In genomic region chr17:84688834-84689233, GRCm38 (mm10) we compare ENCODE assay signal across 34 mouse cellular contexts. TPM values are rescaled to one million over a fixed set of nuclear protein-coding genes. Genes with fewer than 3 reads are reported as not detected.
DNase-seq lines count a peak whose midpoint lies in the region; ATAC-seq and TF ChIP-seq lines count a peak whose summit lies in the region.
"Had no signal": no experiment of that assay in that cellular context is flagged by ENCODE, and none has a peak within 500 bp of the region (broad histone marks: within the 10 kb centered on the region; RNA-seq: fewer than 3 reads in every experiment).

No protein-coding gene starts in this region.

- H3K27me3 ChIP-seq in intestine, embryonic 15.5 days (replicated peaks) = no peaks in the 10 kb centered on the region
- H3K27me3 ChIP-seq in intestine, postnatal 0 days (replicated peaks; ENCODE audit: control insufficient read depth, insufficient read depth, low read length) = no peaks in the 10 kb centered on the region
- H3K27me3 ChIP-seq in liver, embryonic 15.5 days = no peaks in the 10 kb centered on the region
- peaks cover 19% of the 10 kb centered on the region; the same call in 1 of the 2 replicates for H3K27me3 ChIP-seq in liver, embryonic 12.5 days (replicated peaks)
- H3K27me3 ChIP-seq in embryonic facial prominence, embryonic 11.5 days (ENCODE audit: control insufficient read depth, insufficient read depth, low read length) = no peaks in the 10 kb centered on the region
- H3K27me3 ChIP-seq in hindbrain, embryonic 10.5 days (ENCODE audit: insufficient read depth, poor library complexity, severe bottlenecking) = no peaks in the 10 kb centered on the region
- H3K27me3 ChIP-seq in midbrain, embryonic 10.5 days (ENCODE audit: low read depth, poor library complexity, severe bottlenecking) = no peaks in the 10 kb centered on the region
- H3K27me3 ChIP-seq: forebrain, embryonic 12.5 days; hindbrain, embryonic 12.5 days; limb, embryonic 15.5 days; lung, embryonic 15.5 days; stomach, embryonic 15.5 days had no signal

- no peak overlapping the region for H3K4me2 ChIP-seq in intestine, embryonic 15.5 days (replicated peaks)
- H3K4me2 ChIP-seq in intestine, postnatal 0 days (replicated peaks; ENCODE audit: low read depth) = no peak overlapping the region
- H3K4me2 ChIP-seq in liver, embryonic 15.5 days = no peak overlapping the region
- no peak overlapping the region for H3K4me2 ChIP-seq in liver, embryonic 12.5 days
- H3K4me2 ChIP-seq in embryonic facial prominence, embryonic 11.5 days (ENCODE audit: low read depth, low read length) = no peak overlapping the region
- H3K4me2 ChIP-seq: forebrain, embryonic 12.5 days; heart, embryonic 15.5 days; hindbrain, embryonic 12.5 days; limb, embryonic 15.5 days; lung, embryonic 15.5 days; midbrain, embryonic 11.5 days; stomach, embryonic 15.5 days had no signal

- no peak for DNase-seq in embryonic facial prominence, embryonic 11.5 days (ENCODE audit: low spot score)
- no peak for DNase-seq in hindbrain, embryonic 10.5 days (ENCODE audit: low spot score)
- DNase-seq in midbrain, embryonic 10.5 days (ENCODE audit: low spot score) = no peak
- DNase-seq: cerebellum, adult 11-12 months; cerebellum, adult 9-11 months; embryo, embryonic 11 days; gastrocnemius, postnatal 14 days; kidney, adult 11 months; layer of hippocampus, adult 9-11 months had no signal

- no peaks in the 10 kb centered on the region for H3K9me3 ChIP-seq in intestine, embryonic 15.5 days
- H3K9me3 ChIP-seq in intestine, postnatal 0 days (ENCODE audit: control insufficient read depth) = no peaks in the 10 kb centered on the region
- H3K9me3 ChIP-seq in liver, embryonic 15.5 days (replicated peaks) = no peaks in the 10 kb centered on the region
- no peaks in the 10 kb centered on the region for H3K9me3 ChIP-seq in liver, embryonic 12.5 days (replicated peaks)
- H3K9me3 ChIP-seq in embryonic facial prominence, embryonic 11.5 days (replicated peaks; ENCODE audit: control insufficient read depth, low read length) = no peaks in the 10 kb centered on the region
- H3K9me3 ChIP-seq in hindbrain, embryonic 10.5 days = no peaks in the 10 kb centered on the region
- H3K9me3 ChIP-seq in midbrain, embryonic 10.5 days (replicated peaks) = no peaks in the 10 kb centered on the region
- H3K9me3 ChIP-seq: forebrain, embryonic 12.5 days; G1E; heart, embryonic 10.5 days; heart, embryonic 15.5 days; hindbrain, embryonic 12.5 days; limb, embryonic 10.5 days; limb, embryonic 15.5 days; lung, embryonic 15.5 days; stomach, embryonic 15.5 days had no signal

- 88% methylated on average over 11 of the region's 11 CpGs for WGBS in intestine, embryonic 15.5 days
- WGBS in intestine, postnatal 0 days = 84% methylated on average over 11 of the region's 11 CpGs
- 44% methylated on average over 11 of the region's 11 CpGs for WGBS in liver, embryonic 15.5 days (ENCODE audit: insufficient replicate concordance)
- WGBS in liver, embryonic 12.5 days (ENCODE audit: insufficient replicate concordance) = 44% methylated on average over 11 of the region's 11 CpGs
- WGBS in embryonic facial prominence, embryonic 11.5 days = 89% methylated on average over 11 of the region's 11 CpGs
- 88% methylated on average over 11 of the region's 11 CpGs for WGBS in hindbrain, embryonic 10.5 days
- WGBS in midbrain, embryonic 10.5 days = 92% methylated on average over 11 of the region's 11 CpGs

- no peak overlapping the region for H3K27ac ChIP-seq in intestine, embryonic 15.5 days
- H3K27ac ChIP-seq in intestine, postnatal 0 days (ENCODE audit: low read depth, low read length) = no peak overlapping the region
- H3K27ac ChIP-seq in liver, embryonic 15.5 days (replicated peaks) = peak overlapping the region; percentile 49; the same call in 1 of the 2 replicates
- no peak overlapping the region for H3K27ac ChIP-seq in liver, embryonic 12.5 days
- no peak overlapping the region for H3K27ac ChIP-seq in embryonic facial prominence, embryonic 11.5 days (replicated peaks; ENCODE audit: low read depth, low read length)
- H3K27ac ChIP-seq in hindbrain, embryonic 10.5 days = no peak overlapping the region
- H3K27ac ChIP-seq in midbrain, embryonic 10.5 days (replicated peaks) = no peak overlapping the region
- H3K27ac ChIP-seq: forebrain, embryonic 12.5 days; heart, embryonic 10.5 days; heart, embryonic 15.5 days; hindbrain, embryonic 12.5 days; hindbrain, postnatal 0 days; kidney, postnatal 0 days; limb, embryonic 10.5 days; limb, embryonic 15.5 days; lung, embryonic 15.5 days; stomach, embryonic 15.5 days had no signal

- no peak overlapping the region for H3K9ac ChIP-seq in intestine, embryonic 15.5 days
- H3K9ac ChIP-seq in intestine, postnatal 0 days (ENCODE audit: low read depth, low read length) = no peak overlapping the region
- H3K9ac ChIP-seq in liver, embryonic 15.5 days = no peak overlapping the region
- no peak overlapping the region for H3K9ac ChIP-seq in liver, embryonic 12.5 days
- no peak overlapping the region for H3K9ac ChIP-seq in embryonic facial prominence, embryonic 11.5 days (replicated peaks; ENCODE audit: low read length)
- H3K9ac ChIP-seq: forebrain, embryonic 12.5 days; heart, embryonic 15.5 days; hindbrain, embryonic 12.5 days; limb, embryonic 15.5 days; lung, embryonic 15.5 days; stomach, embryonic 15.5 days had no signal

- H3K4me3 ChIP-seq in intestine, embryonic 15.5 days (replicated peaks) = no peak overlapping the region
- no peak overlapping the region for H3K4me3 ChIP-seq in intestine, postnatal 0 days (ENCODE audit: low read depth, low read length)
- no peak overlapping the region for H3K4me3 ChIP-seq in liver, embryonic 15.5 days (replicated peaks)
- no peak overlapping the region for H3K4me3 ChIP-seq in liver, embryonic 12.5 days
- H3K4me3 ChIP-seq in embryonic facial prominence, embryonic 11.5 days (ENCODE audit: low read depth, low read length) = no peak overlapping the region
- H3K4me3 ChIP-seq in hindbrain, embryonic 10.5 days = no peak overlapping the region
- H3K4me3 ChIP-seq in midbrain, embryonic 10.5 days = no peak overlapping the region
- H3K4me3 ChIP-seq: erythroblast, embryonic 14.5 days; forebrain, embryonic 12.5 days; heart, embryonic 10.5 days; heart, embryonic 15.5 days; hindbrain, embryonic 12.5 days; limb, embryonic 10.5 days; limb, embryonic 15.5 days; lung, embryonic 15.5 days; stomach, embryonic 15.5 days had no signal

- no peaks in the 10 kb centered on the region for H3K36me3 ChIP-seq in intestine, embryonic 15.5 days
- no peaks in the 10 kb centered on the region for H3K36me3 ChIP-seq in intestine, postnatal 0 days (ENCODE audit: control insufficient read depth, insufficient read depth)
- H3K36me3 ChIP-seq in liver, embryonic 15.5 days (replicated peaks) = no peaks in the 10 kb centered on the region
- H3K36me3 ChIP-seq in liver, embryonic 12.5 days = no peaks in the 10 kb centered on the region
- H3K36me3 ChIP-seq in embryonic facial prominence, embryonic 11.5 days (replicated peaks; ENCODE audit: control insufficient read depth, insufficient read depth, low read depth, low read length) = no peaks in the 10 kb centered on the region
- H3K36me3 ChIP-seq in hindbrain, embryonic 10.5 days = no peaks in the 10 kb centered on the region
- no peaks in the 10 kb centered on the region for H3K36me3 ChIP-seq in midbrain, embryonic 10.5 days
- H3K36me3 ChIP-seq: forebrain, embryonic 12.5 days; G1E; heart, embryonic 10.5 days; heart, embryonic 15.5 days; hindbrain, embryonic 12.5 days; limb, embryonic 10.5 days; limb, embryonic 15.5 days; lung, embryonic 15.5 days; stomach, embryonic 15.5 days had no signal

- peak; percentile 19; the same call in 1 of the 2 replicates for ATAC-seq in intestine, embryonic 15.5 days
- no peak for ATAC-seq in intestine, postnatal 0 days
- peak; percentile 33; the same call in 1 of the 2 replicates for ATAC-seq in liver, embryonic 15.5 days (ENCODE audit: insufficient read depth)
- no peak for ATAC-seq in liver, embryonic 12.5 days
- ATAC-seq in embryonic facial prominence, embryonic 11.5 days (replicated peaks; ENCODE audit: insufficient number of reproducible peaks, low FRiP score, low TSS enrichment, low read depth) = 0 out of 2 replicates have a peak, but pooled peaks have one; percentile 40
- ATAC-seq in erythroid progenitor cell, adult 5-6 weeks (replicated peaks; ENCODE audit: low FRiP score, poor library complexity, severe bottlenecking) = no peak
- ATAC-seq: hindbrain, postnatal 0 days; midbrain, embryonic 16.5 days had no signal

- no peak for TF ChIP-seq CTCF in intestine, postnatal 0 days (IDR thresholded peaks at IDR 0.05; ENCODE audit: low read depth)

- H3K4me1 ChIP-seq in intestine, embryonic 15.5 days (replicated peaks) = peaks cover 6% of the 10 kb centered on the region; the same call in 1 of the 2 replicates
- H3K4me1 ChIP-seq in intestine, postnatal 0 days (replicated peaks; ENCODE audit: control insufficient read depth, insufficient read depth, low read length) = no peaks in the 10 kb centered on the region; the same call in 1 of the 2 replicates
- 0 out of 2 replicates have a peak, but pooled peaks cover 3% of the 10 kb centered on the region for H3K4me1 ChIP-seq in liver, embryonic 15.5 days (replicated peaks)
- 0 out of 2 replicates have a peak, but pooled peaks cover 8% of the 10 kb centered on the region for H3K4me1 ChIP-seq in liver, embryonic 12.5 days
- H3K4me1 ChIP-seq in embryonic facial prominence, embryonic 11.5 days (ENCODE audit: control insufficient read depth, insufficient read depth, low read length) = no peaks in the 10 kb centered on the region; the same call in 1 of the 2 replicates
- H3K4me1 ChIP-seq in hindbrain, embryonic 10.5 days (replicated peaks) = peaks cover 8% of the 10 kb centered on the region
- H3K4me1 ChIP-seq in midbrain, embryonic 10.5 days = peaks cover 9% of the 10 kb centered on the region
- H3K4me1 ChIP-seq: forebrain, embryonic 12.5 days; stomach, embryonic 15.5 days had no signal

RNA-seq across cellular contexts. Expression of gene Abcg5, which starts 6.0 kb away (rescaled TPM):
- polyA plus RNA-seq in intestine, embryonic 15.5 days (2015; fragmentation: Nextera tagmentation; extraction: Ambion mirVana) = 2.3 and 3.4 TPM in 2 replicates
- polyA plus RNA-seq in intestine, postnatal 0 days (2015; fragmentation: Nextera tagmentation; extraction: Ambion mirVana) = 59.8 and 68.3 TPM in 2 replicates
- 0.50 and 0.56 TPM in 2 replicates for polyA plus RNA-seq in liver, embryonic 15.5 days (2015; fragmentation: Nextera tagmentation; extraction: Ambion mirVana)
- polyA plus RNA-seq in liver, embryonic 12.5 days (2016; fragmentation: Nextera tagmentation; extraction: Ambion mirVana) = 0.14 and 0.26 TPM in 2 replicates
- polyA plus RNA-seq in embryonic facial prominence, embryonic 11.5 days (2014; fragmentation: Nextera tagmentation; extraction: Ambion mirVana) = 2.5 and 2.6 TPM in 2 replicates
- 2.6 and 3.2 TPM in 2 replicates for polyA plus RNA-seq in hindbrain, embryonic 10.5 days (2016; fragmentation: Nextera tagmentation; extraction: Ambion mirVana)
- not detected in 2 replicates for total RNA-seq in erythroid progenitor cell, adult 5-6 weeks (2015; ENCODE audit: low replicate concordance)
- not detected in 2 replicates for total RNA-seq in erythroid progenitor cell, adult 5-6 weeks (2017; ENCODE audit: low replicate concordance)
- 1.6 and 3.0 TPM in 2 replicates for polyA plus RNA-seq in midbrain, embryonic 10.5 days (2016; fragmentation: Nextera tagmentation; extraction: Ambion mirVana)
- total RNA-seq: gastrocnemius, postnatal 14 days; granulocyte monocyte progenitor cell, adult 5-6 weeks; heart, postnatal 25 days; left cerebral cortex, postnatal 10 days; megakaryocyte progenitor cell, adult 5-6 weeks; neutrophil, adult 5-6 weeks had no signal
- polyA plus RNA-seq: erythroblast, embryonic 14.5 days; G1E; heart, embryonic 15.5 days had no signal

RNA-seq across cellular contexts. Expression of gene Abcg8, which starts 12.7 kb away (rescaled TPM):
- 0.30 and 0.57 TPM in 2 replicates for polyA plus RNA-seq in intestine, embryonic 15.5 days (2015; fragmentation: Nextera tagmentation; extraction: Ambion mirVana)
- 47.4 and 56.7 TPM in 2 replicates for polyA plus RNA-seq in intestine, postnatal 0 days (2015; fragmentation: Nextera tagmentation; extraction: Ambion mirVana)
- 0.56 and 0.59 TPM in 2 replicates for polyA plus RNA-seq in liver, embryonic 15.5 days (2015; fragmentation: Nextera tagmentation; extraction: Ambion mirVana)
- 0.14 and 0.28 TPM in 2 replicates for polyA plus RNA-seq in liver, embryonic 12.5 days (2016; fragmentation: Nextera tagmentation; extraction: Ambion mirVana)
- 0.06 and 0.27 TPM in 2 replicates for polyA plus RNA-seq in embryonic facial prominence, embryonic 11.5 days (2014; fragmentation: Nextera tagmentation; extraction: Ambion mirVana)
- 0.10 and 0.15 TPM in 2 replicates for polyA plus RNA-seq in hindbrain, embryonic 10.5 days (2016; fragmentation: Nextera tagmentation; extraction: Ambion mirVana)
- not detected in 2 replicates for total RNA-seq in erythroid progenitor cell, adult 5-6 weeks (2015; ENCODE audit: low replicate concordance)
- not detected in 2 replicates for total RNA-seq in erythroid progenitor cell, adult 5-6 weeks (2017; ENCODE audit: low replicate concordance)
- 0.15 TPM in 1 of 2 replicates, not detected in the other for polyA plus RNA-seq in midbrain, embryonic 10.5 days (2016; fragmentation: Nextera tagmentation; extraction: Ambion mirVana)
- total RNA-seq: gastrocnemius, postnatal 14 days; granulocyte monocyte progenitor cell, adult 5-6 weeks; heart, postnatal 25 days; hindbrain, postnatal 0 days; left cerebral cortex, postnatal 10 days; megakaryocyte progenitor cell, adult 5-6 weeks; neutrophil, adult 5-6 weeks had no signal
- polyA plus RNA-seq: erythroblast, embryonic 14.5 days; G1E; heart, embryonic 15.5 days; hindbrain, postnatal 0 days; lung, embryonic 15.5 days; midbrain, embryonic 11.5 days; neural tube, embryonic 11.5 days had no signal

Comparison
In these comparisons a context has a peak if more than half of its experiments do, and no peak if none do; other contexts are left out.
1. ATAC-seq: peak in intestine, embryonic 15.5 days (single experiment), liver, embryonic 15.5 days (single experiment) and embryonic facial prominence, embryonic 11.5 days (single experiment); none in intestine, postnatal 0 days (single experiment), liver, embryonic 12.5 days (single experiment) and erythroid progenitor cell, adult 5-6 weeks (single experiment).
2. RNA of gene Abcg5, which starts 6.0 kb away (polyA plus RNA-seq): 59.8 to 68.3 TPM in intestine, postnatal 0 days; 2.6 to 3.2 TPM in hindbrain, embryonic 10.5 days, 1.6 to 3.0 TPM in midbrain, embryonic 10.5 days, 2.5 to 2.6 TPM in embryonic facial prominence, embryonic 11.5 days, 2.3 to 3.4 TPM in intestine, embryonic 15.5 days, 0.50 to 0.56 TPM in liver, embryonic 15.5 days and 0.14 to 0.26 TPM in liver, embryonic 12.5 days; every median in the first group is over 10 times any median in the second.
3. RNA of gene Abcg8, which starts 12.7 kb away (polyA plus RNA-seq): 47.4 to 56.7 TPM in intestine, postnatal 0 days; 0.56 to 0.59 TPM in liver, embryonic 15.5 days, 0.30 to 0.57 TPM in intestine, embryonic 15.5 days, 0.06 to 0.27 TPM in embryonic facial prominence, embryonic 11.5 days, 0.15 TPM in midbrain, embryonic 10.5 days, 0.14 to 0.28 TPM in liver, embryonic 12.5 days and 0.10 to 0.15 TPM in hindbrain, embryonic 10.5 days; every median in the first group is over 10 times any median in the second.